Mouse (Mus musculus) kidney, adult 8-10 months (tissue): ENCODE data around the gene Ints7.

Experiments used
- DNase-seq, 2 experiments: peaks; one replicate each; pipeline ENCODE4 v3.0.0; 2022

The Ints7 gene

GRCm38 (mm10) chr1:191575458-191576247 lies at the start of gene Ints7, which contains the start of gene Dtl:
Gene Ints7, plus strand, starts transcription at chr1:191575636.
Gene Dtl, minus strand, starts transcription at chr1:191575544.
- peak; percentile 99 for DNase-seq

GRCm38 (mm10) chr1:191527089-191527488 lies 48.3 kb upstream of the Ints7 start:
- DNase-seq: no peak

- DNase-seq: no peak
Observed at GRCm38 (mm10) chr1:191527921-191528612, 47.4 kb upstream of the Ints7 start.

- DNase-seq: no peak
Observed at GRCm38 (mm10) chr1:191529406-191529805, 46.0 kb upstream of the Ints7 start.

GRCm38 (mm10) chr1:191531023-191531422 lies 44.4 kb upstream of the Ints7 start:
- DNase-seq: no peak

- DNase-seq: no peak
Observed at GRCm38 (mm10) chr1:191534896-191535295, 40.5 kb upstream of the Ints7 start.

- DNase-seq: no peak
Observed at GRCm38 (mm10) chr1:191540300-191540699, 35.1 kb upstream of the Ints7 start.

GRCm38 (mm10) chr1:191541014-191541413 lies 34.4 kb upstream of the Ints7 start:
- DNase-seq: no peak

GRCm38 (mm10) chr1:191541619-191542018 lies 33.8 kb upstream of the Ints7 start:
- DNase-seq: no peak

- DNase-seq: no peak
Observed at GRCm38 (mm10) chr1:191543747-191544146, 31.7 kb upstream of the Ints7 start.

GRCm38 (mm10) chr1:191550786-191551185 lies 24.6 kb upstream of the Ints7 start:
- DNase-seq: no peak

- DNase-seq: no peak
Observed at GRCm38 (mm10) chr1:191557109-191557508, 18.3 kb upstream of the Ints7 start.

- DNase-seq: no peak
Observed at GRCm38 (mm10) chr1:191559779-191560178, 15.7 kb upstream of the Ints7 start.

GRCm38 (mm10) chr1:191562823-191563365 lies 12.5 kb upstream of the Ints7 start:
- peak; percentile 38 to 39 for DNase-seq

GRCm38 (mm10) chr1:191567859-191568258 lies 7.6 kb upstream of the Ints7 start:
- DNase-seq: peak; percentile 34 to 42

- no peak for DNase-seq
Observed at GRCm38 (mm10) chr1:191569625-191570024, 5.8 kb upstream of the Ints7 start.

GRCm38 (mm10) chr1:191570415-191570814 lies 5.0 kb upstream of the Ints7 start:
- DNase-seq: no peak

- DNase-seq: no peak
Observed at GRCm38 (mm10) chr1:191573906-191574639, 1.4 kb upstream of the Ints7 start.

- DNase-seq: peak; percentile 30 to 46
Observed at GRCm38 (mm10) chr1:191574871-191575457, 472 bp upstream of the Ints7 start.

- no peak for DNase-seq
Observed at GRCm38 (mm10) chr1:191579524-191579923, 4.1 kb downstream of the Ints7 start.

- no peak for DNase-seq
Observed at GRCm38 (mm10) chr1:191581641-191582040, 6.2 kb downstream of the Ints7 start.

- no peak for DNase-seq
Observed at GRCm38 (mm10) chr1:191583836-191584235, 8.4 kb downstream of the Ints7 start.

GRCm38 (mm10) chr1:191584483-191584882 lies 9.0 kb downstream of the Ints7 start:
- DNase-seq: no peak
